Mouse (Mus musculus) ovary, postnatal 10 days (tissue): ENCODE data around the gene Astn1.

Experiments used
- DNase-seq: peaks from one replicate; pipeline ENCODE4 v3.0.0; 2022; ENCODE audit warnings: low spot score

Astn1 gene

GRCm38 (mm10) chr1:158361964-158362291 lies at the start of gene Astn1:
Astn1 (plus strand) TSS chr1:158362273.
- no peak for DNase-seq

- no peak for DNase-seq
These were observed 38.7 kb upstream of the Astn1 start for GRCm38 (mm10) chr1:158323325-158323724.

GRCm38 (mm10) chr1:158328126-158328525 lies 33.9 kb upstream of the Astn1 start:
- DNase-seq, result no peak

DNA sequence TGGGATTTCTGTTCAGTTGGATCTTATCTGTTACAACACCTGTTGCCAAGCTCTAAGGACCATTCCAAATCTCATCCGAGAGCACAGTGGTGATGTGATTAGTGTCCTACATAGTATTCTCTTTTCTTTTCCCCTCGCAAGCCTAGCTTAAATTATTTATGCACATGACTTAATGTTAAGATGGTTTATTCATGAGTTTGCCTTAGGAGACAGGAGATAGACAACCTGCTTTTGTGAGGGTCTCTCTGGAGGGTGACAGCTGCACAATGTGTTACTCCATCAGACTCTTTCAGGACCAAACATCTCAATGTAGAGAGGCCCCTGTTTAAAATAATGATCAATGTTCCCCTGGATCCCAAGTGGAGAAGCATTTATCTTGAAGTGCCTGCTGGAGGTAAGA lies 33.2 kb upstream of the Astn1 start:
- no peak for DNase-seq

- DNase-seq, result no peak
These were observed 18.8 kb upstream of the Astn1 start for GRCm38 (mm10) chr1:158343243-158343714.

DNA sequence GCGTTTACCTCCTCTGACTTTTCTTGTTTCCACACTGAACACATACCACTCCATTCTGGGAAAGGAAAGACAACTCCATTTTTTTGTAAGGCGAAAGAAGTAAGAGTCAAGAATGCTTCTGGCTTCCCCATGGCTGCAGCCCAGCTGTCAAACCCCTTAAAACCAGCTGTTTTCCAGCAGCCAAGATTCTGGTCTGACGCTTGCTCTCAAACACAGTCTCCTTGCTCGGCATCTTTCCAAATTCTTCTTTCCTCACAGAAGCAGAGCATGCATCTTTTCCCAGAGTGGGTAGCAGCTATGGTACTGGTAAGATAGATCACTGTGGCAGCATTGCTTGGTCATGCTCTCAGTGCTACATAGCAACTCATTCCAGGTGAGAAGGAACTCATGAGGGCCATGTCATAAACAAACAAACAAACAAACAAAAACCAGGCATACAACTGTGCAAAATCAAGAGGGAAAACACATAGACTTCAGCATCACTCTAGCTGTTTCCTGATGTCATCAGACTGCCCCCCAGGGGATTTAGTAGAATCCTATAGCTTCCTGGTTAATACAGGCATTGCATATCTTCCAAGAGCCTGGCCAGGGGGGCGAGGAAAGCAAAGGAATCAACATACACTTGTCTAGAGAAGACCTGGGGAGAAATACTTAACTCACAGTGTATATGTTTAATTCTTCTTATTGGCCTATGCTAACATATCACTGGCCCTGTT lies 8.3 kb upstream of the Astn1 start:
- no peak for DNase-seq

DNA sequence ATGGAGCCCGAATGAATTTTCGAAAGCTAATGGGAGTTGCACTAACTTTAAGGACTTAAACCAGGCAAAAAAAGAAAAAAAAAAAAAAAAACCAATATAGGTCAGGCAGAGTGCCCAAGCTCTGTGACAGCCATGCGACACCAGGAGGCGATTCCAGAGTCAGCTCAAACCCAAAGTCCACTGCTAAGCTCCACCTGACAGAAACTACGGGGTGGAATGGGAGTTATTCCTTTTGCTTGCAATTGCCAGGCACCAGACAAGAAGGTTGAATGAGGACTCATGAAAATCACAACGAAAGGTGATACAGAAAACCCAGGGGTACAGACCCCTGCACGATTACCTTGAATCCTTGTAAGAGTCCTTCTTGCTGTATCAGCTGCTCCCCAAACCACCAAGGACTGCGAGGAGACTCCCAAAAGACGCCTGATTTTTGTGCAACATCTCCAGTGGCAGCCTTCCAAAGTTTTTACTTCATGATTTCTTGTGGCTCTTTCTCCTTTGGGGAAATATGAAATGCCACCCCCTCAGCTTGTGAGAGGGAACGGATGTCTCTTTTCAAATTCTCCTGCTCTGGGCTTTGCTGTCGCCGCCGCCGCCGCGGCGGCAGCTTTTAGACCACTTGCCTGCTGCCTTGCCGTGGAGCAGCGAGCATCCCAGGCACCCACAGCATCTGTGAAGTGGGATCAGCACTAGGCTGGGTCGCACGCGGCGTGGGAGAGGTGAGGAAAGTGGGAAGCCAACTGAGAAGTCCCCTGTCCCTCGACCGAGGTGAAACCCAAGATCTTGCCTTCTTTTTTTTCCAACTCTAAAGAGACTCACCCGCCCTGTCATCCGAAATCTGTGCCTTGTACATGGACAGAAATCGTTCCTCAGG lies 6.7 kb upstream of the Astn1 start:
- no peak for DNase-seq

- DNase-seq, result peak; percentile 29
These were observed 6.0 kb upstream of the Astn1 start, which contains the start of gene Brinp2 for GRCm38 (mm10) chr1:158356051-158356461. Brinp2 (minus strand) TSS chr1:158356326.

- no peak for DNase-seq
These were observed 424 bp downstream of the Astn1 start for GRCm38 (mm10) chr1:158362292-158363101.

- no peak for DNase-seq
These were observed 2.4 kb downstream of the Astn1 start for GRCm38 (mm10) chr1:158364461-158364860.

GRCm38 (mm10) chr1:158382277-158382676 lies 20.2 kb downstream of the Astn1 start:
- DNase-seq, result no peak

GRCm38 (mm10) chr1:158383210-158383609 lies 21.1 kb downstream of the Astn1 start:
- DNase-seq, result no peak

DNA sequence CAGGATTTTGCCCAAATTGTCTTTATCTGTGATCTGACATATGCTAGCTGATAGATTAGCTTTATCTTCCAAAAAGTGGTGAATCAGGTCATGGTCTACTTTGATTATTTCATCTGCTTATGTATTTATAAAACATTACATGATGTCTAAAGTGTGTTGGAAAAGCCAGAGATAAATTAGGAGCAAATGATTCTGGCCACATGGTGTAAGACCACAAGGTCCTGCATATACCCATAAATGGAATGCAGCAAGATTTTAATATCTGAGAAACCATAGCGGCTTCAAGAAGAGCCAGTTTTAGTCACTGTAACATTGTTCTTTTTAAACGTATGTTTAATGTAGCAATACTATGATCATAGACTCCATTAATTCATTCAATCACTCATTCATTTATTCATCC lies 23.2 kb downstream of the Astn1 start:
- DNase-seq, result no peak

GRCm38 (mm10) chr1:158386781-158387180 lies 24.7 kb downstream of the Astn1 start:
- no peak for DNase-seq

DNA sequence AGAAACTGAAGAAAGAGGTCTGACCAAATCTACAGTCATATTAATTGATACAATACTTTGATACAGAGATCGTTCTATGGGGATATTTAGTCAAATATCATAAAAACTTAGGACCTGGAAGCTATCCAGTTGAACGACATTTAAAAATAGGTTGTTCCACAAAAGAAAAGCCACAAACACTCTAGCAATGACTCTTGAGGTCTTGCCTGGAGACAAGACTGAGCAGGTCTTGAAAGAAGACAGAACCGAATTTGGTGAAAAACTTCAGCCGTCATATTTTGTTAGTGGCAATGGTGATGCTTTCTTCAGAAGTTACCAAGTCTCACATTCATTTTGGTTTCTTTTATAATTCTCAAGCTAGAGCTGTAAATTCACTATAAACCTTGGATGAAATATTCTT lies 26.9 kb downstream of the Astn1 start:
- DNase-seq, result no peak

DNA sequence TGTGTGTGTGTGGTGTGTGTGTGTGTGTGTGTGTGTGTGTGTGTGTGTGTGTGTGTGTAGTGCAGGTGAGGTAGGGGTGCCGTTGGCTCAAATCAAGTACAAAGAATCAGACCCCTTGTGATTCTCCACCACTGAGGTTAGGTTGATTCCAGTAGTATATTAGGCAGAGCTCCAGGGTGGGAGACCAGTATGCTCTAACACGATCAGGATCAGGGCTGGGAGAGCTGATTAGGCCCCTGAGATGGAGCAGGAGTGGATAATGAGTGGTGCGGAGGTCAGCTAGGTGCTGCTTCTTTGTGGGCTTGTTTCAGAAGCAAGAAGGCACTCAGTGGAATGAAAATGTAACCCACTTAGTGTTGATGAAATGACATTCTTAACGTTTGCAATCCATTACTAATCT lies 28.6 kb downstream of the Astn1 start:
- no peak for DNase-seq

DNA sequence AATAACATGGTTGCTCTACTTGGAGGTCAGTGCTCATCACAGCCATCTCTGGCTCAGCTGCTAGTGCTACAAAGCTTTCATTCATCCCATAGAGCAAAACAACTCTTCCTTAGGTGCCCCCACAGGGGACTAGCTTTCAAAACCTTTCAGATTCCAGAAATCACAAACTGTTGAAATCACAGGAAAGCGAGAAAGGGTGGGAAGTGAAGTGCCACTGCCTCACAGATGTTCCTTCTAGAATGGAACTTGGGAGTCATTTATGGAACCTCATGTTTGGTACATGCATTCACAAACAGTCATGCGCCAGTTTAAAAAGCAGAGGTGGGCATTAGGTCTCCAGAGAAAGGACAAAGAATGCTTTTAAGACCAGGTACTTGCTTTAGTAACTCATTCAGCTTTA lies 35.0 kb downstream of the Astn1 start:
- DNase-seq, result no peak

DNA sequence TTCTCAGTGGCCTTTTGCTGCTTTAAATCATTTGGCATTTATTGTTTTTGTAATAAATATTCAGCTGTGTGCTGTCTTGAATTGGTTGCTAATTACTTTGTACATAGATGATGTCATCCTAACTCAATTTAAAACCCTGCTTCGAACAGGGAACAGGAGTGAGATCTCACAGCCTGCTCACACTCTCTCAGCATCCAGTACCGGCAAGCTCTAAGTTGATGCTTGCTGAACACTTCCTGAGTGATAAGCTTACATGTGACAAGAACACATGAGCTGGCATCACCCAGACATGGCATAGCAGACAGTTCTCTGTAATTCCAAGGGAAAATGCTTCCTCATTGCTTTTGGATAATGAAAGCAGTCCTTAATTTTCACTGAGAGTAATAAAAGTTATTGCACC lies 38.8 kb downstream of the Astn1 start:
- DNase-seq, result no peak

DNA sequence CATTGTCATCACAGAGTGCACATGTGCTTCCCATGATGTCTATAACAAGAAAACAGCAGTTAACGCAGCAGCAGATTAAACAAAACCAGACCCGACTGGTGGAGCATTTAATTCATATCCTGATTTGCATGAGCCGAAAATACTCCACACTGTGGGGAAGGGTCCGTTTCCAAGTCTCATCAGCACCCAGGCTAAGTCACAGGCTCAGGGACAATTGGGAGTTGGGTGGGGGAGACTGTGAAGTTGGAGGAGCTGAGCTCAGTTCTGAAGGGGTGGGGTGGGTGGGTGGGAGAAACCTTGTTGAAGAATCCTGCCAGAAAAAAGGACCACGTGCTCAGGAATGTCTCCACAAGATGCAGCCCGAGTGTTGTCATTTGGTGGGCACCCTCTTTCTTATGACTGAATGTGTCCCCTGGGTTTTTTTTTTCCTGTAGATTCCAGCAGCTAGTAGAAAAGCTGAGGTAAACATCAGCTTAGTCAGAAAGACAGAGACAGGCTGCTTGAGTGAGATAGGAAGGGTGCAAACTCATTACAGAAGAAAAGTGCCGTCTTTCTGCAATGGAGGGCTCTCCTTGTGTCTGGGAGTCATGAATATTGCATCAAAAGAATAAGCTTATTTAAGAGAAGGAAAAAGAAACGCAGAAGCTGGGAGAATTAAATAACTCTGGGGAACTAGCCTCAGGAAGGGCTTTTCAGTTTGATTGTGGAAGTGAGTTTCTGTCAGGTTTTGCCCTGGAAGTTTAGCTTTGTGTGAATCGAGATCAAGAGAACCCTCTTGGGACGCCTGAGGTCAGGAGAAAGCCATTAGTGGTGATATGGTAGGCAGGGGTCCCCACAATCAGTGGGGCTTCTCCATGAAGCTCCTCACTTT lies 44.1 kb downstream of the Astn1 start:
- DNase-seq, result no peak

- no peak for DNase-seq
These were observed 46.1 kb downstream of the Astn1 start for GRCm38 (mm10) chr1:158408124-158408523.

GRCm38 (mm10) chr1:158411146-158411545 lies 49.1 kb downstream of the Astn1 start:
- no peak for DNase-seq
